Mouse (Mus musculus): ENCODE measurements around the gene Rbm45.

Rbm45 gene

GRCm38 (mm10) chr2:76400178-76400577, 30.4 kb downstream of the Rbm45 start:
- DNase-seq, result no peak

- DNase-seq, result no peak
Observed at GRCm38 (mm10) chr2:76405596-76406150, 35.9 kb downstream of the Rbm45 start.

DNA sequence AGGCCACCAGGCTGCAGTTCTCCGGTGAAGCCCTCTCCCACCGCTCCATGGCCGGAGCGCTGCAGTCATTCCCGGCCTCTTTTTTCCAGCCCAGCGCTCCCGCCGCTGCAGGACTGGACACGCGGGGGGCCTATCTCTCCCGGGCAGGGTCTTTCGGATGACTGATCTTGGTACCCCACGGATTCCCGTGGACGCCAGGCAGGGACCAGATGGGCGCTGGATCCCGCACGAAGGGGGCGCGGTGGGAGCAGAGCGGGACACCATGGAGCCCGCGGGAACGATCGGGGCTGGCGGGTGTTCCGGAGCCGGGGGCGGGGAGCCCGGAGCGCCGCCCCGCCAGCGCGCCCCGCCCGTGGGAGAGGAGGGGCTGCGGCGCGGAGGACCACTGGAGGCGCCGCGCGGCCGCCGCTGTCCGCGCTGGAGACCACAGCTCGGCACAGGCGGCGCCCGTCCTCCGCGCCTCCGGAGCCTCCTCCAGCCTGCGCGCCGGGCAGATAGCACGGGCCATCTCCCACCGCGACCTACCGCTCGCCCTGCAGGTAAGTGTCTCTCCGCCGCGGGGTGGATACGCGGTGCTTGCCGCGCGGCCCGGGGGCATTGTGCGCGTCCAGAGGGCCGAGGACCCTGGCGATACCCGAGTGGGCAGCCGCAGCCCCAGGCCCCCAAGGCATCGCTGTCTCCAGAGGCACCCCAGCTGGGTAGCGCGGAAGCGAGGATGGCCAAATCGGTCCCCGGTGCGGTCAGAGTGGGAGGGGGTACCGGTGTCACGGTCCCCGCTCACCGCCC, 36.6 kb downstream of the Rbm45 start, which contains the start of gene Osbpl6:
TSS of gene Osbpl6 (plus strand) at position 358 of the 786 bp plus-strand sequence.
- DNase-seq, result peak; percentile 74

- DNase-seq, result peak; percentile 65
Observed at GRCm38 (mm10) chr2:76406937-76407441, 37.2 kb downstream of the Rbm45 start.

DNA sequence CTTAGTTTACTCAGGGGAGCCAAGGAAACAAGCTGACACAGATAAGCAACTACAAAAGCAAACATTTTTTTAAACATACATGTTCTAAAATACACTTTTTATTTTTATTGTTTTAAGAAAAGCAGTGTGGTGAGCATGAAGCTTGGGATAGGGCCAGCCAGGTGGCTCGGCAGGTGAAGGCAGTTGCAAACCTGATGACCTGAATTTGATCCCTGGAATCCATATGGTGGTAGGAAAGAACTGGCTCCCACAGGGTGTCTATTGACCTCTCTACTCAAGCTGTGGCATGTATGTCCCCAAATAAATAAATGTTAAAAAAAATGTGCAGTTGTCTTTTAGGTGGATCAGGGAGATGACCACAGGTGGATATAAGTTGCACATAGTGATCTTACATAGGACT, 39.7 kb downstream of the Rbm45 start:
- DNase-seq, result no peak

- DNase-seq, result no peak
Observed at GRCm38 (mm10) chr2:76409986-76410385, 40.2 kb downstream of the Rbm45 start.

DNA sequence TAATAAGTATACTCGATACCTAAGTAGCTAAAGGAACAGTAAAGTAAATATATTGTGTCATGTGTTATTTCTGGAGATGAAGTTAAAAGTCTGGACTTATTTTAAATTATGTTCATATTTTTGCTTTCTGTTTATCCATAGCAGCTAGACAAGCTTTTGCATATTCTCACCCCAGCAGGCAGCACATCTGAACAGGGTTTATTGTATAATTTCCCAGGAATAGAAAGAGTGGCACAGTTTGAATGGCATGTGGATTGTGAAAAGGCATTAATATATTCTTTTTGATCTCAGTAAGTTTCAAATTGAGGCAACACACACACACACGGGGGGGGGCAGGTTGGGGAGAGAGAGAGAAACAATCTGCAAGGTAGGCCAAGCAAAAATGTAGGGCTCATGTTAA, 43.1 kb downstream of the Rbm45 start:
- DNase-seq, result no peak

- DNase-seq, result peak; percentile 47
Observed at GRCm38 (mm10) chr2:76417446-76418141, 47.8 kb downstream of the Rbm45 start.

GRCm38 (mm10) chr2:76418142-76418518, 48.3 kb downstream of the Rbm45 start:
- DNase-seq, result no peak

DNA sequence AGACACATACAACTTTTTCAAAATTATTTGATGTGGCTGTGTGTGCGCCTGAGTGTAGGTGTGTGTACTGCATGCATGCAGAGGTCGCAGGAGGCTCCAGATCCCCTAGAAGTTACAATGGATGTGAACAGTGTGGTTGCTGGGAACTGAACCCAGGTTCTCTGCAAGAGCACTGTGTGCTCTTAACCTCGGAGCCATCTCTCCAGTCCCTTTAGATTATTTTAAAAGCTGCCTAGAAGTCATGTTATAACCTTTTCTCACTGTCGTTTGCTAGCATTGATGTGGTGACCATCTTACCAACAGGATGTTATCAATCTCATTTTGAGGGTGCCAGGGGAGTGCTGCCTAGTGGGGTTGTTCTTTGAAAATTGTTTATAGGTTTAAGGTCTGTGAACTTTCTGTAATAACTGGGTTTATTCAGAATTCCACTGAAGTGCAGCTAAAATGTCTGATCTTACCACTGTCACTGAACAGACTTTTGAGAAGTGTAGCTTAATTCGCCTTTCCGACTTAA, 51.7 kb downstream of the Rbm45 start:
- DNase-seq, result no peak

GRCm38 (mm10) chr2:76426816-76427215, 57.0 kb downstream of the Rbm45 start:
- DNase-seq, result no peak

DNA sequence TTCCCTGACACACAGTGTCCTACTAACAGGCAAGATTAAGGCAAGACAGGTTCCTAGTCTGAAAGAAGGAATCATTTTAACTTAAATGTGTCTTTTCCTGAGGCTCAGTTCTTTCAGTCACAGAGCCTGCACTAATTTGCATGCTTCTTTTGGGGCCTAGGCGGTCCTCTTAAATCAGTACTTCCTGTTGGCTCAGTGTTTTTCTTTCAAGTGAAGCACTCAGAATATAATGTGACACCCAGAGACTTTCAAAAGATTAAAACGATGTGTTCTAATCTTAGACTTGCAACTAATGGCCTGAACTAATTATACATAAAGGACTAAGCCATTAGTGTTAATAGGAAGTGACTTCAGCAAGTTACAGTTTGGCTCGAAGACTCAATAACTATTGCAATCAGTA, 59.5 kb downstream of the Rbm45 start:
- DNase-seq, result no peak

DNA sequence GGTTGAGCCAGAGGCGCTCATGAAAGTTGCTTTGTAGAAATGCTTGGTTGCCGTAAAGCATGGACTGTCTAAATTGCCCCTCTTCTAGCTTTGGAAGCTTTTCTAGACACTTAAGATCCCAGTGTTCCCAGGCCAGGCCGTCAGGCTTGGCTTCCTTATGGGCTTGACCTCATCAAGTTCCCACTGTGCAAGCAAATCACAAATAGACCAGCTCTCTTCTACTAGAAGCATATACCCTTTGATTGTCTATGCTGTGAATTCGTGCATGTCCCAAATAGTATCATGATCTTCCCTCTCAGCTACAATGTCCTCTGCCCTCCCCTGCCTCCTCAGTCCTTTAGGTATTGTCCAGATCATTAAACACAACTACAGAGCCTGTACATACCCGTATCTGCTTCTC, 60.1 kb downstream of the Rbm45 start:
- no peak for DNase-seq

DNA sequence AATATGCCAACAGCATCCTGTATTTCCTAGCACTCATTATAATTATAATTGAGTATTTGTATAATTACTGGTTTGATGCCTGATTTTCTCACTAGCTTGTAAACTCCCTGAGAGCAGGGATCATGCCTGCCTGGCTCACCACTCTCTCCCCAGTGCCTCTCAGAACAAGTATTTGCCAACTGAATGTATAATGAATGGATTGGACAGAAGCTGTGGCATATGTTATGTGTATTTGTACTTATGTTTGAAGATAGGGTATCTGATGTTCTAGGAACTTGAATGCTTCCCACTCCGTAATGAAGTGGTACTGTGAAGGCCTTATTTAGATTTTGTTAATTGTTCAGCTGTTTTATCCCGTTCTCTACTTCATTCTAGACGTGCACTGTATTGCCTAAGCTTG, 60.8 kb downstream of the Rbm45 start:
- DNase-seq, result no peak

Data from kidney, adult 11 months (tissue).